Mouse (Mus musculus): ENCODE measurements around the gene Id3.

Id3 gene

GRCm38 (mm10) chr4:136147436-136148135 lies 4.3 kb downstream of the Id3 start:
- DNase-seq (ENCODE audit: low spot score): no peak

- no peak for DNase-seq (ENCODE audit: low spot score)
These were observed 5.2 kb downstream of the Id3 start for GRCm38 (mm10) chr4:136148342-136149044.

- DNase-seq (ENCODE audit: low spot score): no peak
These were observed 5.7 kb downstream of the Id3 start for GRCm38 (mm10) chr4:136149045-136149379.

GRCm38 (mm10) chr4:136149734-136150133 lies 6.4 kb downstream of the Id3 start:
- DNase-seq (ENCODE audit: low spot score): no peak

GRCm38 (mm10) chr4:136150596-136150995 lies 7.3 kb downstream of the Id3 start:
- DNase-seq (ENCODE audit: low spot score): no peak

GRCm38 (mm10) chr4:136152821-136153220 lies 9.5 kb downstream of the Id3 start:
- no peak for DNase-seq (ENCODE audit: low spot score)

GRCm38 (mm10) chr4:136154462-136154861 lies 11.2 kb downstream of the Id3 start:
- no peak for DNase-seq (ENCODE audit: low spot score)

GRCm38 (mm10) chr4:136158498-136158897 lies 15.2 kb downstream of the Id3 start:
- DNase-seq (ENCODE audit: low spot score): no peak

GRCm38 (mm10) chr4:136159802-136160397 lies 16.6 kb downstream of the Id3 start:
- peak; percentile 87 for DNase-seq (ENCODE audit: low spot score)

GRCm38 (mm10) chr4:136163448-136163847 lies 20.2 kb downstream of the Id3 start:
- peak; percentile 75 for DNase-seq (ENCODE audit: low spot score)

GRCm38 (mm10) chr4:136164981-136165380 lies 21.7 kb downstream of the Id3 start:
- DNase-seq (ENCODE audit: low spot score): no peak

GRCm38 (mm10) chr4:136167701-136168100 lies 24.4 kb downstream of the Id3 start:
- no peak for DNase-seq (ENCODE audit: low spot score)

GRCm38 (mm10) chr4:136170401-136170800 lies 27.1 kb downstream of the Id3 start:
- DNase-seq (ENCODE audit: low spot score): no peak

GRCm38 (mm10) chr4:136171455-136171854 lies 28.2 kb downstream of the Id3 start:
- DNase-seq (ENCODE audit: low spot score): no peak

- DNase-seq (ENCODE audit: low spot score): no peak
These were observed 28.8 kb downstream of the Id3 start, which contains the start of gene E2f2 for GRCm38 (mm10) chr4:136172011-136172541. E2f2 (plus strand) TSS chr4:136172394.

- DNase-seq (ENCODE audit: low spot score): no peak
These were observed 29.4 kb downstream of the Id3 start for GRCm38 (mm10) chr4:136172542-136173209.

- DNase-seq (ENCODE audit: low spot score): no peak
These were observed 30.0 kb downstream of the Id3 start for GRCm38 (mm10) chr4:136173210-136173715.

GRCm38 (mm10) chr4:136174216-136175193 lies 31.2 kb downstream of the Id3 start:
- DNase-seq (ENCODE audit: low spot score): no peak

GRCm38 (mm10) chr4:136176022-136176552 lies 32.8 kb downstream of the Id3 start:
- no peak for DNase-seq (ENCODE audit: low spot score)

- no peak for DNase-seq (ENCODE audit: low spot score)
These were observed 33.9 kb downstream of the Id3 start for GRCm38 (mm10) chr4:136177244-136177611.

Data from layer of hippocampus, adult 9-10 months (tissue).